Mouse (Mus musculus) heart, embryonic 14.5 days (tissue): ENCODE results near the gene Ogg1. TPM values are rescaled to one million over a fixed set of nuclear protein-coding genes. Genes with fewer than 3 reads are reported as not detected.

ENCODE experiments used
- ATAC-seq: fragments of 200-750 bp; cut with Nextera tagmentation; 2 replicates; pipeline ENCODE4 v1.8.0; 2017; ENCODE audit warnings: low read depth, moderate TSS enrichment; ENCODE audit not compliant: insufficient number of reproducible peaks, insufficient read depth, low FRiP score
- H3K27ac ChIP-seq, 2 experiments: fragments of 200-500 bp in 1 of 2; fragments of 300-500 bp in 1 of 2; sonication (generic) in 1 of 2; replicated peaks in 1 of 2; 2 replicates each; pipeline ENCODE4 v1.5.1; 2012 to 2014; ENCODE audit warnings: low read depth in 2 of 2, low read length in 2 of 2, control low read depth in 1 of 2, mild to moderate bottlenecking in 1 of 2, mixed read lengths in 1 of 2; ENCODE audit not compliant: control insufficient read depth in 1 of 2, insufficient read depth in 1 of 2
- H3K27me3 ChIP-seq: fragments of 300-500 bp; sonication (generic); 2 replicates; pipeline ENCODE4 v1.6.1; 2014; ENCODE audit warnings: mild to moderate bottlenecking, low read length, control low read depth; ENCODE audit not compliant: control insufficient read depth, insufficient read depth
- H3K36me3 ChIP-seq: fragments of 300-500 bp; sonication (generic); 2 replicates; pipeline ENCODE4 v1.6.1; 2014; ENCODE audit warnings: mild to moderate bottlenecking, control low read depth, low read length, mixed read lengths; ENCODE audit not compliant: control insufficient read depth, insufficient read depth
- H3K4me1 ChIP-seq, 2 experiments: fragments of 200-500 bp in 1 of 2; fragments of 300-500 bp in 1 of 2; sonication (generic) in 1 of 2; 2 replicates each; pipeline ENCODE4 v1.6.1; 2012 to 2014; ENCODE audit warnings: low read length in 2 of 2, control low read depth in 1 of 2, mixed read lengths in 1 of 2; ENCODE audit not compliant: control insufficient read depth in 2 of 2, insufficient read depth in 2 of 2
- H3K4me2 ChIP-seq: fragments of 300-500 bp; sonication (generic); 2 replicates; pipeline ENCODE4 v1.6.1; 2014; ENCODE audit warnings: mild to moderate bottlenecking, low read length
- H3K4me3 ChIP-seq, 2 experiments: fragments of 200-500 bp in 1 of 2; fragments of 300-500 bp in 1 of 2; sonication (generic) in 1 of 2; 2 replicates each; pipeline ENCODE4 v1.5.1; 2012 to 2014; ENCODE audit warnings: low read length in 2 of 2, mild to moderate bottlenecking in 2 of 2, control low read depth in 1 of 2, low read depth in 1 of 2, moderate library complexity in 1 of 2; ENCODE audit not compliant: control insufficient read depth in 1 of 2, insufficient read depth in 1 of 2
- H3K9ac ChIP-seq: fragments of 300-500 bp; sonication (generic); 2 replicates; pipeline ENCODE4 v1.6.1; 2014; ENCODE audit warnings: mild to moderate bottlenecking, low read length
- H3K9me3 ChIP-seq: fragments of 300-500 bp; sonication (generic); 2 replicates; pipeline ENCODE4 v1.6.1; 2016; ENCODE audit warnings: low read length, control low read depth; ENCODE audit not compliant: control insufficient read depth
- WGBS: fragments of 180-500 bp; shearing (Covaris S2); extraction: QIAGEN DNeasy Blood & Tissue Kit; methylation state at CpG from one replicate; pipeline ENCODE4 v1.1.7; 2014; 5-methylcytosine and 5-hydroxymethylcytosine counted together
- polyA plus RNA-seq: library from polyadenylated mRNA; unstranded; fragments of >200 nt; fragmentation: Nextera tagmentation; extraction: Ambion mirVana; gene quantifications from 2 replicates; pipeline ENCODE4 v1.2.1, GENCODE M21; 2014

Ogg1 gene
- polyA plus RNA-seq, 1 experiment from 2014 or later, result 10.1 TPM

GRCm38 (mm10) chr6:113353696-113354095 lies 26.9 kb downstream of the Ogg1 start:
- no peak overlapping the region for H3K27ac ChIP-seq
- H3K4me2 ChIP-seq, result no peak overlapping the region
- H3K4me3 ChIP-seq, result no peak overlapping the region
- no peaks in the 10 kb centered on the region for H3K9me3 ChIP-seq
- H3K4me1 ChIP-seq, result no peaks in the 10 kb centered on the region; a peak in 1 of 4 replicates
- no peaks in the 10 kb centered on the region for H3K36me3 ChIP-seq
- H3K27me3 ChIP-seq, result no peaks in the 10 kb centered on the region
- 61% methylated on average over 3 of the region's 3 CpGs for WGBS
- no peak for ATAC-seq
- no peak overlapping the region for H3K9ac ChIP-seq

- Histone ChIP-seq H3K4me2 (no peak overlapping the region), H3K4me1 (no peaks in the 10 kb centered on the region), H3K27ac (no peak overlapping the region), H3K9me3 (no peaks in the 10 kb centered on the region), H3K36me3 (peaks cover 5% of the 10 kb centered on the region), H3K27me3 (no peaks in the 10 kb centered on the region), H3K9ac (no peak overlapping the region), H3K4me3 (no peak overlapping the region)
- 73% methylated on average over 4 of the region's 4 CpGs for WGBS
- ATAC-seq, result no peak
Observed at GRCm38 (mm10) chr6:113361476-113361875, 34.7 kb downstream of the Ogg1 start.

- no peaks in the 10 kb centered on the region for H3K4me1 ChIP-seq
- H3K27me3 ChIP-seq, result no peaks in the 10 kb centered on the region
- 95% methylated on average over 1 of the region's 1 CpGs for WGBS
- H3K36me3 ChIP-seq, result peaks cover 13% of the 10 kb centered on the region
- no peak overlapping the region for H3K4me3 ChIP-seq
- no peak overlapping the region for H3K27ac ChIP-seq
- H3K9me3 ChIP-seq, result no peaks in the 10 kb centered on the region
- no peak for ATAC-seq
- H3K4me2 ChIP-seq, result no peak overlapping the region
- no peak overlapping the region for H3K9ac ChIP-seq
Observed at GRCm38 (mm10) chr6:113362241-113362640, 35.5 kb downstream of the Ogg1 start.

DNA sequence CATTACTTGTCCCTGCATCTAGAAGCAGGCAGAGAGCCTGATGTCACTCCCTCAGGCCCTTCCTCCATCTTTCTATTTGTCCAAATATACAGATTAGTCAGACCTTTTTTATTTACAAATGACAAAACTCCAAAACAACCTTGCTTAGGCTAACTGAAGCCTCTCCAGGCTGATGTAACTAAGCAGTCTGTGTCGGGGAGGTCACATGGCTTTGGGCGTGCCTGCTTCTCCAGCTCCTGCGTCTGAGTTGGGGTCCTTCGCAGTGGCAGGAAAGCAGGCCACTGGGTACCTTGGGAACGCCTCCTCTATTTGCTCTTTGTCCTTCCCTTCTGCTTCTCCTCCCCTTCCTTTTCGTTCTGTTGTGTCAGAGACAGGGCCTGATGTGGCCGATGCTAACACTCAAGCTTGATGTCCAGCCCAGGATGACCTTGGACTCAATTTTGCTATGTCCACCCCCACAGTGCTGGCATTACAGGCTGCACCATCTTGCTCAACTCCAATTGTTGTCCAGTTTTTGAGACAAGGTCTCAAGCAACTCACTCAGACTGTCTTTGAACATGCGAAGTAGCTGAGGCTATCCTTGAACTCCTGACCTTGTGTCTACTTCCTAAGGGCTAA lies 37.9 kb downstream of the Ogg1 start:
- ATAC-seq, result no peak
- Histone ChIP-seq H3K9ac (no peak overlapping the region), H3K9me3 (no peaks in the 10 kb centered on the region), H3K4me1 (no peaks in the 10 kb centered on the region), H3K27ac (no peak overlapping the region), H3K4me3 (no peak overlapping the region), H3K4me2 (no peak overlapping the region), H3K27me3 (no peaks in the 10 kb centered on the region), H3K36me3 (peaks cover 35% of the 10 kb centered on the region)
- WGBS, result 65% methylated on average over 8 of the region's 8 CpGs

DNA sequence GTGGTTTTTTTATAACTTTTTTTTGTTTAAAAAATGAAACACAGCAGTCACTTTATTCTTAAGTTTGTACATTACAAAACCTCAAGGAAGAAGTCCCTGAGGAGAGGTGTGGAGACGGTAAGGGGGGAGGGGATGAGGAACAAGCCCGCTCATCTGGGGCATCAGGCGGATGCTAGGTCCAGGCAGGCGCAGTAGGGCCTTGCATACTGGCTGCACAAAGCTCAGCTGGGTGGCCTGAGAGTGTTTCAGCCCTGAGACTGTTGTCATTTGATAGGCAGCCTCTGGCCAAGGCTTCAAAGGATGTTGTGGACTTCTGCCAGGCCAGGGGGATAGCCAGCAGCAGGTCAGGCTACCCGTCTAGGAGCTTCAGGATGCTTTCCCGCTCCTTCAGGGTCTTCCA lies 39.9 kb downstream of the Ogg1 start:
- H3K27ac ChIP-seq, result no peak overlapping the region
- H3K4me1 ChIP-seq, result no peaks in the 10 kb centered on the region
- 92% methylated on average over 6 of the region's 6 CpGs for WGBS
- no peak overlapping the region for H3K4me2 ChIP-seq
- ATAC-seq, result no peak
- no peaks in the 10 kb centered on the region for H3K27me3 ChIP-seq
- H3K4me3 ChIP-seq, result no peak overlapping the region
- no peaks in the 10 kb centered on the region for H3K9me3 ChIP-seq
- H3K9ac ChIP-seq, result no peak overlapping the region
- H3K36me3 ChIP-seq, result peaks cover 55% of the 10 kb centered on the region

DNA sequence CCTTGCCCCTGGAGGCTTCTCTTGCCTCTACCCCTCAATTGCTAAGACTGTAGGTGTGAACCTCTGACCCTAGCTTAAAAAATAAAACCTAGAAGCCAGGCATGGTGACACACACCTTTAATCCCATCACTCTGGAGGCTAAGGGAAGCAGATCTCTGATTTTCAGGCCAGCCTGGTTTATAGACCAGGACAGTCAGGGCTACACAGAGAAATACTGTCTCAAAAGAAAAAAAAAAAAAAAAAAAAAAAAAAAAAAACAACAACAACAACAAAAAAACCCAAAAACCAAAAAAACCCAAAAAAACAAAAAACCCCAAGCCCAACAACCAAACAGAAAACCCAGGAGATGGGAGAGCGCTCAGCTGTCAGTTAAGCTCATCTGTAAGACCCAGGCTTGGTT lies 40.8 kb downstream of the Ogg1 start:
- H3K36me3 ChIP-seq, result peaks cover 65% of the 10 kb centered on the region
- H3K4me2 ChIP-seq, result no peak overlapping the region
- WGBS, result 93% methylated on average over 1 of the region's 1 CpGs
- H3K27ac ChIP-seq, result no peak overlapping the region
- H3K27me3 ChIP-seq, result no peaks in the 10 kb centered on the region
- H3K4me3 ChIP-seq, result no peak overlapping the region
- H3K9ac ChIP-seq, result no peak overlapping the region
- H3K9me3 ChIP-seq, result no peaks in the 10 kb centered on the region
- no peak for ATAC-seq
- H3K4me1 ChIP-seq, result no peaks in the 10 kb centered on the region

GRCm38 (mm10) chr6:113368124-113368523 lies 41.4 kb downstream of the Ogg1 start:
- Histone ChIP-seq H3K36me3 (peaks cover 69% of the 10 kb centered on the region), H3K4me2 (no peak overlapping the region), H3K27ac (no peak overlapping the region), H3K9ac (no peak overlapping the region), H3K27me3 (no peaks in the 10 kb centered on the region), H3K4me1 (no peaks in the 10 kb centered on the region), H3K9me3 (no peaks in the 10 kb centered on the region), H3K4me3 (no peak overlapping the region)
- 93% methylated on average over 7 of the region's 7 CpGs for WGBS
- no peak for ATAC-seq

DNA sequence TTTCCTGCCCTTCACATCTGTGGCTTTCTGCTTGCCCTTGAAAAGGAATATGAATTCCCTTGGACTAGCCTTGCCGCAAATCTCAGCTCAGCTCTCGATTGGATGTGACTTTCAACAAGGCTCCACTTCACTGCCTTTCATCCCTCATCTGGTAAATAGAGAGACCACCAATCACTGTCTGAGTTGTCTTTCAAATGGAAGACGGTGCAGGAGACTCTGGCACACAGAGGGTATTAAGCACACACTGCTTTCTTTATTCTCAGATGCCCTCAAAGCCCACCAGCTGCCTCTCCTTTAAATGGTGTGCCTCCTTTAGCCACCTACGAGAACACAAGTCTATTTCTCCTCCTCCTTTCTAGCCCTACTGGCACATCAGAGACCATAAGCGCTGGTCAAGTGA lies 41.8 kb downstream of the Ogg1 start:
- no peak overlapping the region for H3K4me2 ChIP-seq
- no peak for ATAC-seq
- peaks cover 74% of the 10 kb centered on the region for H3K36me3 ChIP-seq
- WGBS, result 78% methylated on average over 5 of the region's 5 CpGs
- no peak overlapping the region for H3K4me3 ChIP-seq
- H3K27ac ChIP-seq, result no peak overlapping the region
- no peak overlapping the region for H3K9ac ChIP-seq
- H3K4me1 ChIP-seq, result no peaks in the 10 kb centered on the region
- no peaks in the 10 kb centered on the region for H3K27me3 ChIP-seq
- no peaks in the 10 kb centered on the region for H3K9me3 ChIP-seq
